Mouse (Mus musculus) midbrain, embryonic 10.5 days (tissue): ENCODE results near the gene Fbll1. TPM values are rescaled to one million over a fixed set of nuclear protein-coding genes. Genes with fewer than 3 reads are reported as not detected.

Source experiments
- DNase-seq: peaks from one replicate; pipeline ENCODE4 v3.0.0-alpha.2; 2017; ENCODE audit warnings: low spot score
- H3K27ac ChIP-seq: fragments of 300-500 bp; sonication (generic); replicated peaks from 2 replicates; pipeline ENCODE4 v1.5.1; 2016; ENCODE audit warnings: mild to moderate bottlenecking
- H3K27me3 ChIP-seq: fragments of 300-500 bp; sonication (generic); 2 replicates; pipeline ENCODE4 v1.6.1; 2016; ENCODE audit warnings: low read depth, mild to moderate bottlenecking; ENCODE audit not compliant: poor library complexity, severe bottlenecking
- H3K36me3 ChIP-seq: fragments of 300-500 bp; sonication (generic); 2 replicates; pipeline ENCODE4 v1.6.1; 2016; ENCODE audit warnings: mild to moderate bottlenecking, moderate library complexity
- H3K4me1 ChIP-seq: fragments of 300-500 bp; sonication (generic); 2 replicates; pipeline ENCODE4 v1.6.1; 2016
- H3K4me3 ChIP-seq: fragments of 300-500 bp; sonication (generic); 2 replicates; pipeline ENCODE4 v1.5.1; 2016; ENCODE audit warnings: mild to moderate bottlenecking, moderate library complexity
- H3K9me3 ChIP-seq: fragments of 300-500 bp; sonication (generic); replicated peaks from 2 replicates; pipeline ENCODE4 v1.6.1; 2016; ENCODE audit warnings: mild to moderate bottlenecking
- WGBS: fragments of 180-500 bp; shearing (Covaris S2); methylation state at CpG from one replicate; pipeline ENCODE4 v1.1.7; 2016; 5-methylcytosine and 5-hydroxymethylcytosine counted together
- polyA plus RNA-seq: library from polyadenylated mRNA; unstranded; fragments of >200 nt; fragmentation: Nextera tagmentation; extraction: Ambion mirVana; gene quantifications from 2 replicates; pipeline ENCODE4 v1.2.1, GENCODE M21; 2016

Gene Fbll1
- polyA plus RNA-seq, 1 experiment from 2014 or later = 0.44 TPM

DNA sequence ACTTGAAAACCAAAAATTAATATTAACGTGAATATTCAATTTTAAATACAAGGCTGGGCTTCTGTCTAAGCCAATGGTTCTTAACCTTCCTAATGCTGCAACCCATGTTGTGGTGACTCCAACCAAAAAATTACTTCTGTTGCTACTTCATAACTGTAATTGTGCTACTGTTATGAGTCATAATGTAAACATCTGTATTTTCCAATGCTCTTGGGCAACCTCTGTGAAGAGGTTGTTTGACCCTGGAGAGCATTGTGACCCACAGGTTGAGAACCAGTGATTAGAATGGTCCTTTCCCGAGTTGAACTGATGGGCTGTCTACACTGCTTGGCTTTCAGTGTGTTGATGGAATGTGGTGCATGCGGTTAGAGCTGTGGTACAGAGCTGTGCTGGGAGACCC, 22.2 kb downstream of the Fbll1 start:
- peaks cover 4% of the 10 kb centered on the region; the same call in 1 of the 2 replicates for H3K4me1 ChIP-seq
- H3K27ac ChIP-seq = no peak overlapping the region
- no peaks in the 10 kb centered on the region for H3K9me3 ChIP-seq
- H3K4me3 ChIP-seq = no peak overlapping the region
- H3K36me3 ChIP-seq = peaks cover 83% of the 10 kb centered on the region
- peak; percentile 0 for DNase-seq
- H3K27me3 ChIP-seq = no peaks in the 10 kb centered on the region
- WGBS = 95% methylated on average over 3 of the region's 3 CpGs

DNA sequence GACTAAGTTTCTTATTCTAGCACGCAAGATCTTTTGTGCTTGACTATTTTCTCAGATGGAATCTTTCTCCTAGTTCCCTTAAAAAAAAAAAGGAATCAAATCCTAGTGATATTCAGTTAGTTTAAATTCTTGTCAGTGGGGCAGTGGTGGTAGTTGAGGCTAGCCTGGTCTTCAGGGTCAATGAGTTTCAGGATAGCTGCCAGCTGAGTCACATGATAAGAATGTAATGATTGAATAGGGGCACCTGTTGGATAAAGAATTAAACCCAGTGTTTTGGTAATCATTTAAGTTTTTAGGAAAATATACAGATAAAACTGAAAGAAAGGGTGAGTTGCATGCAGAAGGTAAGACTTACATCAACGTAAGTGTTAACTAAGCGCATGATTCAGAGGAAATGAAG, 23.1 kb downstream of the Fbll1 start:
- peaks cover 74% of the 10 kb centered on the region for H3K36me3 ChIP-seq
- H3K4me3 ChIP-seq = no peak overlapping the region
- no peak overlapping the region for H3K27ac ChIP-seq
- peaks cover 12% of the 10 kb centered on the region for H3K4me1 ChIP-seq
- no peak for DNase-seq
- no peaks in the 10 kb centered on the region for H3K9me3 ChIP-seq
- 95% methylated on average over 3 of the region's 3 CpGs for WGBS
- no peaks in the 10 kb centered on the region for H3K27me3 ChIP-seq

DNA sequence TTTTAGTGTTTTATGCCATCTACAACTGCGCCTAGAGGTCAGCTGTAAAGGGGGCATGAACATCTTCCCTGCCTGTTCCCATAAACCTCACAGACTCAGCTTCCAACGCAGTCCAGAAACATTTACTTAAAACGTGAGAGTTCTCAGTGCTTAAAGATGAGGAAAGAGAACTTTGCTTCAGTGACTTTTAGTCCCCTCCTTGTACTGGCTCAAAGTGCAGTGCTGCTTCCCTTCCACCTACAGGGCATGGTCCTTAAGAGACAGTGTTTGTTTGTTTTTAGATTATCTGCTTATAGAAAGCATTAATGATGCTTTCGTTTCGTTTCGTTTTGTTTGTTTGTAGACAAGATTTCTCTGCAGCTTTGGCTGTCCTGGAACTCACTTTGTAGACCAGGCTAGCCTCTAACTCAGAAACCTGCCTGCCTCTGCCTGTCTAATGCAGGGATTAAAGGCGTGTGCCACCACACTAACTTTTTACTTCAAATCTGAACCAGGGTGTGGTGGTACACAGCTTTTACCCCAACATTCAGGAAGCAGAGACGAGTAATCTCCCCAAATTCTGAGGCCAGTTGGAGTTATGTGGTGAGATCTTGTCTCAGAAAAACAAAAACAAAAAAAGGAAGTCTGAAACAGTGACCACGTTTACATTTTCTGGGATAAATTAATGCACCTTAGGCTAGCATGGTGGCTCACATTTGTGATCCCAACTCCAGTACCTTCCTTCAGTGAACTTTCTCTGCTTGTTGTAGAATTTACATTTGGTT, 27.8 kb downstream of the Fbll1 start:
- Histone ChIP-seq H3K27me3 (no peaks in the 10 kb centered on the region), H3K4me1 (peaks cover 14% of the 10 kb centered on the region), H3K36me3 (peaks cover 27% of the 10 kb centered on the region), H3K27ac (peak overlapping the region; percentile 99; the same call in 1 of the 2 replicates), H3K4me3 (peak overlapping the region; percentile 89), H3K9me3 (no peaks in the 10 kb centered on the region)
- peak; percentile 8 for DNase-seq
- WGBS = 72% methylated on average over 9 of the region's 9 CpGs

DNA sequence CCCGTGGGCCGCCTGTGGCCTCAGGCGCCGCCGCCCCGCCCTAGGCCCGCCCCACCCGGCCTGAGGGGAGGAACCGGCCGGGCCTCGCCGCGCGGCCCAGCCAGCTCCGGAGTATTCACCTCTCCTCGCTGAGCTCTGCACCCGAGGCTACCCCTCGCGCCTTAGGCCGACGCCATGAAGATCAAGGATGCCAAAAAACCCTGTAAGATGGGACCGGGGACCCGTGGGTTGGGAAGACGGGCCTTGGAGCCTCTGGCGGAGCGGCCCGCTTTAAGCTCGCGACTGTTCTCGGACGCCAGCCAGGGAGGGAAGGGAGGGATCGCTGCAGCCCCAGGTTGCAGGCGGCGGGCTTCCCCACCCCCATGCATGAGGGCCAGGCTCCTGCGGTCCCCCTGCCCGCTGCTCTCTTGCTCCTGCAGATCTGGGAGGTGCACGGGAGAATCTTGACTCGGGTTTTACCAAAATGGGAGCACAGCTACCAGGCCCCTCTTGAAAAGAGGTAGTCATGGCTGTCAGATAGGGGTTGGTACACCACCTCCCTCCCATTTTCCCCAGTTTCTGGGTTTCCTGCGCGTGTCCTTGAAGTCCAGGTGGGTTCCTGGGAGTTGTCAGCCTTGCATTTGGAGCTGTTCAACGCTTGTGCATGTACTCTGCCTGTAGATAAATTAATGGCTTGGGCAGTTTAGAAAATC, 28.8 kb downstream of the Fbll1 start:
- Histone ChIP-seq H3K4me3 (peak overlapping the region; percentile 89), H3K4me1 (peaks cover 14% of the 10 kb centered on the region), H3K36me3 (peaks cover 19% of the 10 kb centered on the region), H3K9me3 (no peaks in the 10 kb centered on the region), H3K27me3 (no peaks in the 10 kb centered on the region), H3K27ac (peak overlapping the region; percentile 99)
- WGBS = under 1% methylated on average over 38 of the region's 41 CpGs
- DNase-seq = no peak

DNA sequence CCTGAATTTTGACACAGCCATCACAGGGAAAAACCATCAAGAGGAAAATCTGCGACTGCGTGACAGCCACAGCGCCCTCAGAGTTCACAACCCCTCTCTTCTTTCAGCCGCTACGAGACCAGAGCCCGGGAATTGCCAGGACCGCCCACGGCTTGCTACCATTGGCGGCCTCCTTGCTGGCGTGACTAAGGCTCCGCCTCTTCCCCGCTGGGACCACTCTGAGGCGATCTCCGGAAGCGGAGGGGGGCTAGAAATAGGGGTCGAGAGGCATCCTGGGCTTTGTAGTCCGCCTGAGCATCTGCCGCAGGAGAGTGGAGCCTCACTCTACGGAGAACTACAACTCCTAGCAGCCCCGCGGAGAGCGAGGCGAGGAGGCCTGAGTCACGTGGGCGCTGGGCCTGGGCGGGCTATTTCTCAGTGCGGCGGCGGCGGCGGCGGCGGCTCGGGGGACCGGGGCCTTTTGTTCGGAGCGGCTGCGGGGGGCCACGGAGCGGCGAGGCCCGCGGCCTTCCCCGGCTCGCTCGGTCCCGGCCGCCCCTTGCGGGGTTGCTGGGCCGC, 29.4 kb downstream of the Fbll1 start, which contains the start of gene Pank3:
TSS of gene Pank3 (plus strand) at position 297 of the 558 bp plus-strand sequence.
- Histone ChIP-seq H3K27me3 (no peaks in the 10 kb centered on the region), H3K27ac (peak within 1 kb of the TSS; percentile 99), H3K9me3 (no peaks in the 10 kb centered on the region), H3K4me1 (peaks cover 14% of the 10 kb centered on the region), H3K4me3 (peak within 1 kb of the TSS; percentile 89), H3K36me3 (peaks cover 19% of the 10 kb centered on the region)
- WGBS = under 1% methylated on average over 50 of the region's 50 CpGs
- peak; percentile 99 for DNase-seq

DNA sequence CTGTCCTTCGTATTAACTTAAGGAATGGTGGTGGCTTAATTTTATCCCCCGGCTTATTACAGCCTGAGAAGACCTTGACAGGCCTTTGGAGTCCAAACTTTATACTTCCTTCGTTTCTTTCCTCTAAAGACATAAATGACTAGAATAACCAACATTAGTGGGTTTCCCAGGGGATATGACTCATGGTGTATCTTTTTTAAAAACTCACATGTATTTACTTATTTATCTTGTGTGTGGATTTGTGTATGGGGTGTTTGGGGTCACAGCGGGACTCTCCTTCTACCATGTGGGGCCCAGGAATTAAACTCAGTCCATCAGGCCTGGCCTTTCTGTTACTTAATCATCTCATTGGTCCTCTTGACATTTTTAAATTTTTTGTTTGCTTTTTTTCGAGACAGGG, 31.8 kb downstream of the Fbll1 start:
- Histone ChIP-seq H3K4me1 (peaks cover 13% of the 10 kb centered on the region), H3K36me3 (peaks cover 4% of the 10 kb centered on the region), H3K4me3 (no peak overlapping the region), H3K9me3 (no peaks in the 10 kb centered on the region), H3K27ac (no peak overlapping the region), H3K27me3 (no peaks in the 10 kb centered on the region)
- 90% methylated on average over 5 of the region's 5 CpGs for WGBS
- peak; percentile 4 for DNase-seq

DNA sequence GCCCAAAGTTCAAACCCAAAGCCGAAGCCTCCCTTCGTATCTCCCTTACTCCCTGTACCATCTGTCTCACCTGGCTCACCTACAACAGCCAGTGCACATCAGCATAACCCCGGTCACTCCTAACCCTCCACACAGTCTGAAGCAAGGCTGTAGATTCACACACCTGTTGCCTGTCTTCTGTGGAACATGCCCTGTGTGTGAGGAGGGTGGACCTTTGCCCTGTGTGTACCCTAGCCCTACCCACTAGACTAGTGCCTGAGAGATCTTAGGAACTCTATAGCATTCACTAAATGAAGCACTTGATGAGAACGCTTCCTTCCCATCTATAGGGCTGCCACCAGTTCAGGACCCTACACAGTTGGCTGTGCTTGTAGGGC, 38.1 kb downstream of the Fbll1 start:
- no peaks in the 10 kb centered on the region for H3K4me1 ChIP-seq
- no peaks in the 10 kb centered on the region for H3K9me3 ChIP-seq
- no peaks in the 10 kb centered on the region for H3K27me3 ChIP-seq
- DNase-seq = no peak
- 95% methylated on average over 4 of the region's 4 CpGs for WGBS
- H3K36me3 ChIP-seq = no peaks in the 10 kb centered on the region
- no peak overlapping the region for H3K4me3 ChIP-seq
- no peak overlapping the region for H3K27ac ChIP-seq

DNA sequence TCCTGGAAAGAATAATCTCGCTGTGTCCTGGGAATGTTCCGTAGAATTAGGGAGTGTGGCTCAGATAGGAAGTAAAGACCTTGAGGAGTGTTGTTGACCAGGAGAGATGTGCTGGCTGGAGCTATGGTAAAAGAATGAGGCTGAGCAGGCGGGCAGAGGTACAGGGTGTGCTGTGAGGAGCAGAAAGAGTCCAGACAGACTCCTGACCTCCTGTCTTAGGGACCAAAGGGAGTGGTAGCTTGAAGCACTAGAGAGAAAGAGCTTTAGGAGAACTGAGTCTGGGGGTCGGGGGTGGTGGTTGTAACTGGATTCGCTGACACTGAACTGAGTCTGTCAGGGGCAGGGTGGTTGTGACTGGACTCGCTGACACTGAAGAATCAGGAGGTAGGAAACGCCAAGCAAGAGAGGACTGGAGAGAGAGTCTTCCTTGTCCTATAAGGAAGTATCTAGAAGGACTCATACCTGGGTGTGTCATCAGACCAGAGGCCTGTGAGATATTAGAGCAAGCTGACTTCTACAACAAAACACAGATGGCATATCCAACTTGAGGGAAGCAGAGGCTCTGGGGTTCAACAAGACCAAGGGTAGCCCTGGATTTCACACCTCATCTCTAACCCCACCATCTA, 38.6 kb downstream of the Fbll1 start:
- DNase-seq = no peak
- Histone ChIP-seq H3K4me1 (no peaks in the 10 kb centered on the region), H3K36me3 (no peaks in the 10 kb centered on the region), H3K9me3 (no peaks in the 10 kb centered on the region), H3K27me3 (no peaks in the 10 kb centered on the region), H3K27ac (no peak overlapping the region), H3K4me3 (no peak overlapping the region)
- 87% methylated on average over 7 of the region's 7 CpGs for WGBS

DNA sequence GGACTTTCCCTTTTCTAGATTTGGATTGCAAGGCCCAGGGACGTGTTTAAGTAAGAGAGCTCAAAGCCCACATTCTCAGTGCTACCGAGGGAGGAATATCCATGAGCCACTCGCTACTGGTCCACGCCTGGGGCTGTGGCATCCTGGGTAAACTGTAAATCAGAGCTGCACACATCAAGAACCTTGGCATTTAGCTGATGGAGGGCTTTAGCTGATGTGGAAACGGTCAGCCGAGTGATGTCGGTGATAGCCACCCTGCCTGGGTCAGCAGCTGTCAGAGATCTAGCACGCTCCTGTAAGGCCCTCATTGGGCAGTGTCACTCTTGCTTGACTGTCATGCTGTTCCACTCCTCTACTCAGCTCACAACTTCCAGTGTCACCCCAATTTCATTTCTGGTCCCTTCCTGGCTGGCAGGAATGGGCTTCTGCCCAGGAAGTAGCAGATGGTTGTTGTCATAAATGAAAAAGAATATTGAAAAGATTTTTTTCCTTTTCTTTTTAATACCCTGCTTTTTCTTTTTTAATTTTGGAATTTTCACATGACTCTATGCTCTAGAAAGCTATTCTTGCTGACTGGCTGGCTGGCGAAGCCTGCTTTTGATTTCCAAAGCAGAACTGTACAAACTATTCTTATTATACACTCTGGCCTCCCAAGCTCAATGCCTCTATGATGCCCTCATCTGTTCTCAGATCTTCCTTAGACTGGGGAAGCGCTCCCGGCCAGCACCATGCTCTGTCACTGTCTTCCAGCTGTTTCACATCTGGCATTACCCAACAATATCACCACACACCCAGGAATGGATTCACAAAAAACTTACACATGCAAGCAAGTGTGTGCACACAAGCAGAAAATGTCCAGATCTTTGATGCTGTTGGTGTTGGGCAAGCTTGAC, 42.0 kb downstream of the Fbll1 start:
- H3K27me3 ChIP-seq = no peaks in the 10 kb centered on the region
- H3K9me3 ChIP-seq = no peaks in the 10 kb centered on the region
- H3K4me3 ChIP-seq = no peak overlapping the region
- DNase-seq = no peak
- 87% methylated on average over 11 of the region's 11 CpGs for WGBS
- H3K27ac ChIP-seq = no peak overlapping the region
- H3K4me1 ChIP-seq = no peaks in the 10 kb centered on the region
- H3K36me3 ChIP-seq = no peaks in the 10 kb centered on the region

DNA sequence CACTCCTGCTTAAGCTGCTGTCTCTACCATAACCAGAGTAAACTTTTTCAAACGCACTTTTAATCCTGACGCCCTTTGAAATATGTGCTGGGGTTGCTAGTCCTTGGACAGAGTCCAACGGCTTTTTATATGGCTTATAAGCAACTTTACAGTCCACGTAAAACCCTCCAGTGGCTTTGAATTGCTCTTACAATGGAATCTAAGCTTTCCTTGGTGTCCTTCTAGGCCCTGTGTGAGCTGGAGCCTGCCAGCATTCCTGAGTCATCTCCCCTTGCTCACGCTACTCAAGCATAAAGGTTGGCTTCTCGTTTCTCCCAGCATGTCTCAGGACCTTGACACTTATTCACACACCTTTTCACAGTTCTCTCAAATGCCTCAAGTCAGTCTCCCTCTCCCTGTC, 43.1 kb downstream of the Fbll1 start:
- H3K27ac ChIP-seq = no peak overlapping the region
- no peak overlapping the region for H3K4me3 ChIP-seq
- no peaks in the 10 kb centered on the region for H3K4me1 ChIP-seq
- no peaks in the 10 kb centered on the region for H3K27me3 ChIP-seq
- no peaks in the 10 kb centered on the region for H3K36me3 ChIP-seq
- no peaks in the 10 kb centered on the region for H3K9me3 ChIP-seq
- DNase-seq = no peak
- 75% methylated on average over 6 of the region's 6 CpGs for WGBS

DNA sequence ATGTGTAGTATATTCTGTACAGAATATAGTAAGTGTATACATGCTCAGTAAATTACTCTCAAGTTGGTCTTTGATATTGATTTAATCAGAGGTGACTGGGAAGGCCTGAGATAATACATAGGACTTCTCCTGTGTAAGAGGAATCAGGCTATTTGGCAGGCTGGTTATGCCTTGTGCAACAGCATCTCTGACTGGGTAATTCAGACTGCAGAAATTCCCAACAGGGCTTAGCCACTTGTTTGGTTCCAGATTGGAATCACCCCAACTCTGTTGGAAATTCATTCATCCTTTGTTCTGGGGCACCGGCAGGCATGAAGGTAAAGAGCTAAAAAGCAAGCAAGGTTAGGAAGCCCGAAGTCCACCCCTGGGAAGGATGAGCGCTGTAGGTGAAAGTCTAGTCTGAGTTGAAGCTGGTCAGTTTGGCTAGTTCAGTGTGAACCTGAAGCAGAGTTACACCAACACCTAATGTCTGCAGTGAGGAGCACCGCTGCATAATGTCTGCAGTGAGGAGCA, 43.7 kb downstream of the Fbll1 start:
- H3K27me3 ChIP-seq = no peaks in the 10 kb centered on the region
- 81% methylated on average over 4 of the region's 4 CpGs for WGBS

DNA sequence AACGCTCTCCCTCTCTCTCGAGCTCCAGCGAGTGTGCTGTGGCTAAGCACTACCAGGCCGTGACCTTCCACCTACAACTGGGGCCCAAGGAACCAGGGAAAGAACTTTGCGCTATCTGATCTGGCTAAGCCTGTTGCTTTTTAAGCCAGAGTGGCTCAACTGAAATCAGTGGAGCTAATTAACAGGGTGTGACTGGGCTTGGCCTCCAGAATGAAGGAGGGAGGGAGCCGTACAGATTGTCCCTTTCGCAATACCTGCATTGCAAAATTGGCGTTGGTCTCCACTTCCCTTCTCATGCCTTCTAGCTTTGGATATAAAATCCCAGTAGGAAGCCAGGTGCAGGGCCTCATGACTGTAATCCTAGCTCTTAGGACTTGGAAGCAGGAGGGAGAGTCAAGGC, 48.1 kb downstream of the Fbll1 start:
- H3K4me3 ChIP-seq = no peak overlapping the region
- no peak overlapping the region for H3K27ac ChIP-seq
- no peaks in the 10 kb centered on the region for H3K4me1 ChIP-seq
- WGBS = 79% methylated on average over 8 of the region's 8 CpGs
- H3K9me3 ChIP-seq = no peaks in the 10 kb centered on the region
- no peak for DNase-seq
- no peaks in the 10 kb centered on the region for H3K36me3 ChIP-seq
- no peaks in the 10 kb centered on the region for H3K27me3 ChIP-seq

More for the DNA sequence above, 43.7 kb downstream of the Fbll1 start:
- Histone ChIP-seq H3K36me3 (no peaks in the 10 kb centered on the region), H3K4me3 (no peak overlapping the region), H3K9me3 (no peaks in the 10 kb centered on the region), H3K4me1 (no peaks in the 10 kb centered on the region), H3K27ac (no peak overlapping the region)
- DNase-seq = no peak
